Mouse (Mus musculus) heart, adult 11 months (tissue): ENCODE results near the gene Kit.

Source experiments
- DNase-seq: peaks from one replicate; pipeline ENCODE4 v3.0.0; 2022

The Kit gene

DNA sequence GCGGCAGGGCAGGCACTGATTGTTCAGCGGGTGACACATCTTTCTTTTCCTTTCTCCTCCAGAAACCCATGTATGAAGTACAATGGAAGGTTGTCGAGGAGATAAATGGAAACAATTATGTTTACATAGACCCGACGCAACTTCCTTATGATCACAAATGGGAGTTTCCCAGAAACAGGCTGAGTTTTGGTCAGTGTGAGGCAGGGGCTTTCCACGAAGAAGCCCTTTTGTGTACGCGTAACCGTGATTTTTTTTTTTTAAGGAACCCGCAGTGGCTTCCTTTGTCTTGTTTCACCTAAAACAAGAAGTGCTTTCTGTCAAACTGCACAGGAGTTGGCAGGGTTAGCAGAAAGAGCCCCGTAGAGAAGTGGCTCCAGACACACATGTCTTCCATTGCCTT lies 65.9 kb downstream of the Kit start:
- no peak for DNase-seq

DNA sequence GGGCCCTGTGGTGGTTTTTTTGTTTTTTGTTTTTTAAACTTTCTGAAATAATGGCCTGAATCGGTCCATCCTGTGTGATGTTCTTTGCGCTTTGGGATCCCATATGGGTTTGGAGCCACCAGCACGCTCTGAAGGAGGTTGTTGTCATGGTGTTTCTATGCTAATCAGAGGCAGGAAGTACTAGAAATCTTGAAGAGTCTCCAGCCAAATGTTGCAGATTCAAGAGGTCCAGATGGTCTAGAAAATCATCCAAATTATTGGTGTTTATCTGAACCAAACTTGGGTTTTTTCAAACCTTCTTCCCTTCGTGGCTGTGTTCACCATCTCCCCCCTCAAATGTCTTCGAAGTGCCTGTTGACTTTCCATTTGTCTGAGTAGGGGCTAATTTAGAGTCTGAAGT lies 72.3 kb downstream of the Kit start:
- DNase-seq = peak; percentile 82

DNA sequence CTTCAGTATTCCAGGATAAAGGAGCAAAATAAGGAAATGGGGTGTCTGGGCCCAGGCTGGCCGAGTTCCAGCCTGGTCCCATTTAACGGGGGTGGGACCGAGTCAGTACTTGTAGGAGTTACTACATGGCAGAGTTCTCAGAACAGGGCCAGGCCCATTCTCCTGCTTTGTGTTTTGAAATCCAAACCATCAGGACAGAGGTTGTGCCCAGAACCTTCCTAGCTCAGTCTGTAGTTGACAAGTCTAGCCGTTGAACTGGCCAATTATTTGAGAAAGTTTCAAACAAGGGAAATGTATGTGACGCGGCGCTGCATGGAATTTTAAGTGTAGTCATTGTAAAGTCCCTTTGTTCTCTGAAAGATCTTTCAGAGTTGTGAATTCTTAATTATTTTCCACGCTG lies 75.8 kb downstream of the Kit start:
- no peak for DNase-seq

DNA sequence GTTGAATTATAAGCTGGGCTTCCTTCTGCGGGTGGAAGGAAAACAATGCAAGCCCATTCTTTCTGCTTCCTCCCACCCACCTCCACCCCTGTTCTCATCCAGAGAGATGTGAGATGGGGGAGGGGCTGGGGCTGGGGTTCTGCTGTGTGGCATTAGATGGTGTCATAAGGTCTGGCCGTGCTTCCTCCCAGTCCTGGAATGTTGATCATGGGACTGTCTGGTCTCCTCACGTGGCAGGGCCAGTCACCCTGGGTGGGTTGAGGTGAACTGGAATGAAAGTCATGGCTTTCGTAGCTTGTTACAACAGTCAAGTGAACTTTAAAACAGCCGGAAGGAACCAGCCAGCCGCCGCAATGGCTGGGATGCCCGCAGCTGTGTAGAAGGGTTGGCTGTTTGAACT lies 78.7 kb downstream of the Kit start:
- peak; percentile 68 for DNase-seq

DNA sequence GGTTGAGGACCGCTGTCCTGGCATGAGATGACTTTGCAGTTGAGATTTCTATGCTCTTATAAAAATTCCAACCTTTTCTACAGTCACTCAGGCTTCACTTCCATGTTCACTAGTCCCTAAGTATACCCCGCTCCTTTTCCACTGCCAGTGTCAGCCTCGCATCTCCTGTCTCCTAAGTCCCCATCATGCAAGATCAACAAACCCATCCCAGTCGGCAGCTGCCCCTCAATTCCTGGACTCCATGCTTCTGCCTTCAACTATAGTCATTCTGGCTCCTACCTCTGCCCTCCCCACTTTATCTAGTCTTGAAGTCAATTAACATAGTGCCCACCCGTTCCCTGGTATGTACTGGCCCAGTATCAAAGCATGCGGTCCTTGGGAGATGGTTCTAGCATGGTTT lies 83.9 kb downstream of the Kit start:
- DNase-seq = peak; percentile 84

DNA sequence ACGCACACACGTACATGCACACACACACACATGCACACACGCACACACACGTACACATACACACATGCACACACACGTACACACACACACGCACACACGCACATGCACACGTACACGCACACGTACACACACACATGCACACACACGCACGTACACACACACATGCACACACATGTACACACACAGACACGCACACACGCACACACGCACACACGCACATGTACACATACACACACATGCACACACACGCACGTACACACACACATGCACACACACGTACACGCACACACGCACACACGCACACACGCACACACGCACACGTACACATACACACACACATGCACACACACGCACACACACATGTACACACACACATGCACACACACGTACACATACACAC lies 85.6 kb downstream of the Kit start:
- DNase-seq = no peak

DNA sequence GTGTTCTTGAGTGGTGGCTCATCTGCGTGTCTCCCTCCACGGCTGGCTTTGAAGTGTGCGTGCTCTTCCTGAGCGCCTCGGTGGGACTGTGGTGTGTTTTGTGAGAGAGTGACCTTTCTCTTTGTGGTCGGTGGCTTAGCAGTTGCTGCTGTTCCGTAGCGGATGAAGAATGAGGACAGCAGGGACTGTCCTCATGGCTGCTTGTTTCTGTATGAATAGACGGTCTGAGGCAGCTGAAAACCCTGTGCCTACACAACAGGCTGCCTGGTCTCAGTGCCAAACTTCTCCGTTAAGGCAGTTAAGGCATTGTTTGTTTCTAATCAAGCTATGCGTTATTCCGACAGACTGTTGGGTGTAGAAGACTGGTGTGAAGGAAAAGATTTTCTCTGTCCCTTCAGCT lies 87.8 kb downstream of the Kit start:
- DNase-seq = peak; percentile 84

DNA sequence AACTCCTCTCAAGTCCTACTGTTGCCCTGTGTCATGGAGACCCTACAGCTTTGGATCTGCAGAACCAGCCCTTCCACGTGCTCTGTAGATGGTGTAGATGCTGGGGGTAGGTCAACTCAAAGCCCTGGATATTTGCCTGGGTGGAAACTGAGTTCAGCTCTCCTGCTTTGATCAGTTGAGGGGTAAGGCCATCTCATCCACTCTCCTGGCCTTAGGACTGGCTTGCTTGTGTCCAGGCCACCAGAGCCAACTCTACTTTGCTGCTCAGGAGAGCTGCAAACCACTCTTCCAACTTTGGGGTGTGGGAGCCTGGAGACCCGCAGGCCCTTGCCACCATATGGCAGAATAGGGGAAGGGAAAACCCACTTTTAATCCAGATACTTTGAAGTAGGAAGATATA lies 89.1 kb downstream of the Kit start:
- peak; percentile 74 for DNase-seq

DNA sequence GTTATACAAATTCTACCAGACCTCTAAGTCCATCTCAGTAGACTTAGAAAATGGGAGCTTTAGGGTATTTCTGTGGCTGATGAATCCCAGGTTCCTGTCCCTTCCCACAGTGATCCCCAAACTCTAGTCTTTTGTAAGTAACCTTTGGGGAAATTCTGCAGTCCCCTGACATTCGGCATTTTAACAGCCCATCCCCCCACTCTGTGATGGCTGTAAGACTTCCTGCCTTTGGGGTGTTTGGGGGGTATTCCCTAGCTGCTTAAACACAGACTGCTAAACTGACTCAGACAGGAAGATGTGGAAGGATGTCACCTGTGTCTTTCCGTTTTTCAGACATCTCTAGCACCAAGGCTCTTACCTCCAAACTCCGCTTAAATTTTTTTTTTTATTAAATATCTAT lies 92.4 kb downstream of the Kit start:
- DNase-seq = no peak

DNA sequence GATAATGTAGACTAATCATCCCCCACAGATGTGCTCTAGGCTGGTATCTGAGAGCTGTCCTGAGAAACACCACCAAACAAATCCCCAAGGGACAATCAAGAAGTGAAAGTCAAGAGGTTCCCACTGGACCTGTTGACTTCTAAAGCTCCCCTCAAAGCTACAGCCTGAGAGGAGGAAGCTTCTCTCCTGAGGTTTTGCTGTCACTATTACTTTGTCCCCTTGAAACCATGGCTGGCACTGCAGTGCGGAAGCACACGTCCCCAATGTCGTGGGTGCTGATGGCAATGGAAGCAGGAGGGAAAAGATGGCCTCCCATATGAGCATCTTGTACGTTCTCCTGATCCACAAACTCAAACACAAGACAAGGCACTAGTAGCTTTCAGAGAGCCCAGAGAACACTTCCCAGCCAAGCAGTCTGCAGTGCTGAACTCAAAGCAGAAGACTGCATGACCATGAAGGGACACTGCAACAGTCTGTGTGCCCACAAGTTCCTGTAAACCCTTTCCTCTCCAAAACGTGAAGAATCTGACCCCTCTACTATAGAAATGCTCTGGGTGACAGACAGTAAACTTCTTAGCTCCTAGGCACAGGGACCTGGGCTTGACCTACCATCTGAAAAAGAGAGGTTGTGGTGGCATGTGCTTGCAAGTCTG lies 96.5 kb downstream of the Kit start:
- peak; percentile 65 for DNase-seq

DNA sequence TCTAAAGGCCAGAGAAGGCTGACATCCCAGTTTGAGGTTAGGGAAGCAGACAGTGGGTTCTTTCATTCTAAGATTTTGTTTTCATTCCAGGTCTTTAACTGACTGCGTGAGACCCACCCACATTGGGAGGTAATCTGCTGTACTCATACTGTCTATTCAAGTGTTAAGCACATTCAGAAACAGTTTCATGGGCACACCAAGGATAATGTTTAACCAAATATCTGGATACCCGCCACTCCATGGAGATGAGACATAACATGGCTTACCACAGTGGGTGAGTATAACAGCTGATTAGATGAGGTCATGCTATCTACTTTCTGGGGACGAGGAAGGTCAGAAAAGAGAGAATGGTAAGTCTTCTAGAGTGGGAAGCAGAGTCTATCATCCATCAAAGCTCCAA lies 101.3 kb downstream of the Kit start:
- peak; percentile 43 for DNase-seq

DNA sequence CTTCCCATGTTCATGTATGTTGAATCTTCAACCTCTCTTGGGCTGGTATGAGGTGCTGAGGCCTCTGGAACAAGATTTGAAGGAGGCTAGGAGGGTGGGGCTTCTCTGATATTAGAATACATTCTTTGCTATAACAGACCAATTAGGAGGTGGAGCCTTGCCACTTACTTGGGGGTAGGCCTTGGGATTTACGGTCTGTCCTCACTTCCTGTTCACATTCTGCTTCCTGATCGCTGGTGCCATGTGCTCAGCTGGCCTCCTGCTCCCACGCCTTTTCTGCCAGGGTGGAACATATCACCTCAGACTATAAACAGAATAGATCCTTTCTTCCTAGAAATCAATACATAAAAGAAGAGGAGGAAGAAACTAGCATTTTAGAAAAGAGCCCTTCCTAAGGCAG lies 105.2 kb downstream of the Kit start:
- DNase-seq = no peak

DNA sequence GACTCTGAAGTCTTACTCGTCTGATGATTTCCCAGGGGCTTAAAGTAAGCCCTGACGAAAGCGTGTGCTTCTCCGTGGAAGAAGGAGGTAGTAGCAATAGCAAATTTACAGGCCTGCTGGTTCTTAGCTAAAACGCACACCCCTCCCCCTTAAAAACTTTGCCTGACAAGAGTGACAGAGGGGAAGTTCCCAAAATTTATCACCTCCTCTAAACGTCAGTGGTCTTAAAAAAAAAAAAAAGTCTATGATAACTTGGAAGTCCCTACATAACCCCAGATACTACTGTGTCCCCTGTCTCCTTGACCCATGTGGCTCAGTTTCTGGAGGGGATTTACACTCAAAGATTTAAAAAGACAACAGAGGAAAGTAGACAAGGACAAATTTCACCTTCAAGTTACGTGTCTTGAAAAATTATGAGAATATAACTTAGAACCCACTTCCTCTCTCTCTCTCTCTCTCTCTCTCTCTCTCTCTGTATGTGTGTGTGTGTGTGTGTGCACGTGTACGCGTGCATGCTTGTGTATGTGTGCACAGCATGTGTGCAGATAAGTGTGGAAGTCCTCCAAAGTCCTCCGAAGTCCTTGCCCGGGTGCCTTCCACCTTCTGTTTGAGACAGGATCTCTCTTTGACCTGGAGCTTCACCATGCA lies 120.6 kb downstream of the Kit start:
- peak; percentile 33 for DNase-seq

DNA sequence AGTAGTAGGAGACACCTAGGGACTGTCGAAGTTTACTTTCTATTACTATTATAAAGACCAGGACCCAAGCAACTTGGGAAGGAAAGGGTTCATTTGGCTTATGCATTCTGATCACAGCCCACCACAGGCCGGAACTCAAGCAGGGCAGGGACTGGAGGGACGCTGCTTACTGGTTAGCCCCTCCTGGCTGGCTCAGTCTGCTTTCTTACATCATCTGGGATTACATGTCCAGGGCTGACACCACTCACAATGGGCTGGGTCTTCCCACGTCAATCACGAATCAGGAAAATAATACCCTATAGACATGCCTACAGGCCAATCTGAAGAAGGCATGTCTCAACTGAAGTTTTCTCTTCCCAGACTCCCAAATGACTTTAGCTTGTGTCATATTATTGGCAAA lies 122.2 kb downstream of the Kit start:
- no peak for DNase-seq

DNA sequence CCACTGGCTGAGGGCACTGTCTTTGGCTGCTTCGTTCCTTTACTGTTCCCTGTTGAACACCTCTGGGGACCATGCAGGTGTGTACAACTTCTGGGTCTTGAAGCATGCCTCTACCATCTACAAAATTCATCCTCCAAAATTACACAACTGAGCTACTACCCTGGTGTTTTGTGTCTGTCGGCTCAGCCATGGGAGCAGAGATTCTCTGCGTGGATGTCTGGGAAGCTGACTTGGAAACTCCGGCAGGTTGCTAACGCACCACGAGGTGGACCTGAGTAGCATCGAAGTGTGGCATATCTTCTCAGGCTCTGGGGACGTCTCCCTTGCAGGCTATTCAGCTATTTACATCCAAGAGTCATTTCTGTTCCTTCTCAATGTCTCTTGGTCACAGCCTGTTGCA lies 123.8 kb downstream of the Kit start:
- DNase-seq = peak; percentile 59

DNA sequence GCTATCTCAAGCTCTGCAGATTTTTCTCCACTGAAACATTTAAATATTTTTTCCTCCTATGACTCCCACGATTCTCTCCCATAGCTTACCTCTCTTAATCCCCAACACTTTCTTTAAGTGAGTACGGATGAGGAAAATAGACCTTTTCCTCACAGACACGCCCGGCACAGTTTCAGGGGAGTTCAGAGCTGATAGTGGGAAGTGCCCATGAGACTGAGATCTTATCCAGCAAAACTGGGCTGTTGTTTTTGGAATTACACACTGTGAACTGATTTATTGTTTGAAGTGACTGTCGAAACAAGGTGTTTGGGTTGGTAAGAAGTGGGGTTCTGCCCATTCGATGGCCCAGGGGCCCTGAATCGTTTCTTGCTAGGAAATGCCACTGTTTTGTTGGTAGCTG lies 124.4 kb downstream of the Kit start:
- DNase-seq = peak; percentile 68

DNA sequence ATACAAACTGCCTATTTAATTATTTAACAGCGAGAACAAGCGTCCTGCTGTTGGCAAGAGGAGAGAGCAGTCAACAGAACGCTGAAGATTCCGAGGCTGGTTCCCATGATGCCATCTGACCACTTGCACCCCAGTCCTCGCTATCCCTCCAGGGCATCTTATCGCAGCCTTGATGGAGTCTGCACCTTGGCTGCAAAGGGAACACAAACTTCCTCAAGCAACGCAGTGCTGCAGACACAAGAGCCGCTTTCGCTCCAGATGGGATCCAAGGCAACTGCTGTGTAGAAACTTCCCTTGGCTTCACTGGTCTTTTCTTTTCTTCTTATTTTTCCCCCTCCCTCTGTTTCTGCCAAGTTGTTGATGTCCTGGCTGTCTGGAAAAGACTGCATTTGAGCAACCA lies 124.8 kb downstream of the Kit start:
- DNase-seq = peak; percentile 61

DNA sequence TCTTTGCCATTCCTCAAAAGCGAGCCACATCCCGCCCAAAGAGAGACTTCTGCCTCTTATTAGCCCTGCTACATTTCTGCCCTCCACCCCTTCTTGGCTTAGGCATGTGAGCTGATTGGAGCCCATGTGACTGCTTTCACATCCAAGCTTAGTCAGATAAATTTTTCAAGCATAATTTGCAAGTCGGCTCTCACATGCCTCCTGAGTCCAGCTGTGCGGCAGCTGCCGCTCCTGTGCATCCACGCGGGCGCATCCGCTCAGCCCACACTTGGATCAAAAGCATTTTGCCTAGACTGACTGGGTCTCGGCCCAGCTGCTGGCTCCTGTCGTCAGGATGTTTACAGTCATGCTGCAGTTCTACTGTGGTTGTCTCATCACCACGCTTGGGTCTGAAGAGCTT lies 126.9 kb downstream of the Kit start:
- DNase-seq = peak; percentile 98

DNA sequence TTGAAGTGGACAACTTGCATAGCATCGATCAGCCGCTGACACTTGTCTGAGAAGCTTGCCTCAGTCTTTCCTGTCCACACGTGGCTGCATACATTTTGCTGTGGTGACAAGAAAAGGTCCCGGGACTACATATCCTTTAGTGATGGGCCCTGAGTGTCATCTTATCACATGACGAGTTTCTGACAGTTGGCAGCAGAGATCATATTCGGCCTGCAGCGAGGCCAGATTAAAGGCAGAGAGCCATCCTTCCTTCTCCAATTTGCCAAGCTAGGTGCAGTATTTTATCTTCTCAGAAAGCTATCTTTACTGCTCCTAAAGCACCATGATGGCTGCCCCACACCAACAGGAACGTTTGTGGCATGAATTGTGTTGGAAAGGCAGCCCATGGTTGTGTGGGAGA lies 127.4 kb downstream of the Kit start:
- peak; percentile 54 for DNase-seq

DNA sequence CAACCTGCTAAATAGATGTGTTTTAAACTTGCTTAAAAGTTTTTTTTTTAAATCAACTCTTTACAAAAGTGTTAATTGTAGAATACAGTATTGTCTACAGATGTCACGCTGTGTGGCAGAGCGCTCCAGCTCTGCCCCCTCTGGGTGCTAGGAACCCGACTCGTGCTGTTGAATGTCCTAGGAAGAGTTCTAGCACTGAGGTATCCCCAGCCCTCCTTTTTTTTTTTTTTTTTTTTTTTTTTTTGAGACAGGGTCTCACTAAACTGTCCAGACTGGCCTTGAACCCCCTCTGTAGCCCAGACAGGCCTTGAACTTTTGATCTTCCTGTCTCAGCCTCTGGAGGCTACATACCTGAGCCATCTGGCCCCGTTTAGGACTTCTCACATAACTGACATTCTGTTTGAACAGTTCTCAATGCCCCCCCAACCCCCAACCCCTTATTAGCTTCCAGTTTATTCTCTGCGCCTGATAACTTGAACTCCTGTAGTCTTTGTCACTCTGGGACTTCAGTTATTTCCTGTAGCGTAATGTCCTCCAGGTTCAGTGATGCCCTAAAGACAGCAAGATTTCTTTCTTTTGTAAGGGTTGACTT lies 130.0 kb downstream of the Kit start:
- peak; percentile 51 for DNase-seq

DNA sequence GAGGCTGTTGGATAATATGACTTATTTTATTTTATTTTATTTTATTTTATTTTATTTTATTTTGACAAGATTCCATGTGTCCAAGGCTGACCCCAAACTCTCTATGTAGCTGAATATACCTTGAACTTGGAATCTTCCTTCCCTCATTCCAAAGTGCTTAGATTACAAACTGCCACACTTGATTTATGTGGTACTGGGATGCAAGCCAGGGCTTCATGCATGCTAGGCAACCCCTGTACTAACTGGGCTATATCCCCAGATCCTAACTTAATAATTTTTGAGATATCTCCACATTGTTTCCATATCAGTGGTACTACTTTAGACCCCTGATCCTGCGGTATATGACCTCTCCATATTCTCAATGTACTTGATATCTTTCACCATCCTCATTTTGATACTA lies 130.7 kb downstream of the Kit start:
- no peak for DNase-seq
